Mouse (Mus musculus) induced T-regulatory cell, adult 2 months (primary cell): ENCODE data around the gene Abca2.

Experiments
- DNase-seq: peaks from one replicate; pipeline ENCODE4 v3.0.0-alpha.2; 2012; ENCODE audit warnings: low read depth

Abca2 gene

DNA sequence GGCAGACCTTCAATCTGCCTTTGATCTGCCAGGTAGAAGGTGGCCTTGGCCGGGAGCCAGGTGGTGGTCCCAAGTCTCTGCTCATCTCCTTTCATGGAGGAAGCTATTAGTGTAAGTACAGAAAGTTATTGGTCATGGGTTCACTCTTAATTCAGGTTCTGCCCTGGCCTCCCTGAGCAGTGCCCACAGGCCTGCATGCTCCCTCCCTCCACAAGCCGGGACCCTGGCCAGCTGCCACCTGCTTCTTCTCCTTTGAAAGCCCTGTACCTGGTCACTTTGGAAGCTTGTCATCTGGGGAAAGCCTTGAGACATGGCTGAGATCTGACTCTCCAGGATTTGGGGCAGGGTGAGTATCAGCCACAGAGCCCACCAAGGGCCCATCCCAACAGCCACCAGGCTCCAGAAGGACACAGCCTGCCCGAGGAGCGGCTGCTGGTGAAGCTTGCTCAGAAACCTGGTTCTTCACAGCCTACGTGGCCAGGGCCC, 65.0 kb downstream of the Abca2 start, which contains the start of gene Lcn12:
Lcn12 (minus strand) TSS at position 436 of the 486 bp plus-strand sequence.
- DNase-seq: no peak

DNA sequence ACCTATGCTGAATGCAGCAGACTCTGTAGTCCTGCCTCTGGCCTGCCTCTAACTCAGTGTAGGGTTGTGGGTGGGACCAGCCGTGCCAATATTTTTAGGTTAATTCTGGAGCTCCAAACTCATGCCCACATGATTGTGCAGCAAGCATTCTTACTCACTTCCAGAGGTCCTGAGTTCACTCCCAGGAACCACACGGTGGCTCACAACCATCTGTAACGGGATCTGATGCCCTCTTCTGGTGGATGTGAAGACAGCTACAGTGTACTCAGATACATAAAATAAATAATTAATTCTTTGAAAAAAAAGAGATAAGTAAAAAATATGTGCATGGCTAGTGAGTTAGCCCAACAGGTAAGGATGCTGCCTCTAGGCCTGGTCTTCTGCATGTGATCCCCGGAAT, 68.0 kb downstream of the Abca2 start:
- DNase-seq: peak; percentile 66
